Comparison of ENCODE assay signal across 8 mouse cellular contexts in genomic region chr4:101508851-101509577, GRCm38 (mm10). TPM values are rescaled to one million over a fixed set of nuclear protein-coding genes. Genes with fewer than 3 reads are reported as not detected.
A peak's percentile ranks its signal among the peaks of the same experiment; 100 is the strongest.
DNase-seq lines count a peak whose midpoint lies in the region; ATAC-seq and TF ChIP-seq lines count a peak whose summit lies in the region.

No protein-coding gene starts in this region.

- no peaks in the 10 kb centered on the region for H3K36me3 ChIP-seq in lung, embryonic 14.5 days (ENCODE audit: insufficient read depth)
- no peaks in the 10 kb centered on the region for H3K36me3 ChIP-seq in liver, embryonic 16.5 days (ENCODE audit: control insufficient read depth, insufficient read depth)

- peak; percentile 42 for DNase-seq in lung, embryonic 14.5 days
- no peak for DNase-seq in lung, postnatal 14 days
- DNase-seq in cerebellum, postnatal 14 days, result peak; percentile 76
- DNase-seq in frontal cortex, postnatal 25 days (ENCODE audit: low spot score in 2 of 2), result peak; percentile 35 to 36
- DNase-seq in kidney, postnatal 10 days, result peak; percentile 61
- peak; percentile 50 for DNase-seq in right cerebral cortex, postnatal 14 days
- no peak for DNase-seq in natural killer cell, adult 2 months (ENCODE audit: low spot score in 2 of 2)

- 0 out of 2 replicates have a peak, but pooled peaks cover 5% of the 10 kb centered on the region for H3K4me1 ChIP-seq in lung, embryonic 14.5 days (ENCODE audit: insufficient read depth)
- no peaks in the 10 kb centered on the region for H3K4me1 ChIP-seq in liver, embryonic 16.5 days (ENCODE audit: control insufficient read depth, low read depth, low read length)

- H3K9me3 ChIP-seq in lung, embryonic 14.5 days (ENCODE audit: low read depth, low read length), result no peaks in the 10 kb centered on the region
- no peaks in the 10 kb centered on the region for H3K9me3 ChIP-seq in liver, embryonic 16.5 days (replicated peaks; ENCODE audit: control insufficient read depth, low read length)

- H3K9ac ChIP-seq in lung, embryonic 14.5 days, result peak overlapping the region; percentile 26; the same call in 1 of the 2 replicates
- no peak overlapping the region; the same call in 1 of the 2 replicates for H3K9ac ChIP-seq in liver, embryonic 16.5 days (ENCODE audit: low read depth, low read length)

- peak; percentile 49; the same call in 1 of the 2 replicates for ATAC-seq in lung, embryonic 14.5 days (ENCODE audit: insufficient read depth)
- ATAC-seq in liver, embryonic 16.5 days (ENCODE audit: low read depth), result no peak

- no peak overlapping the region for H3K27ac ChIP-seq in lung, embryonic 14.5 days (ENCODE audit: low read depth)
- H3K27ac ChIP-seq in liver, embryonic 16.5 days (ENCODE audit: low read length), result no peak overlapping the region

- H3K4me3 ChIP-seq in lung, embryonic 14.5 days (ENCODE audit: low read depth, low read length), result peak overlapping the region; percentile 31
- peak overlapping the region; percentile 46 for H3K4me3 ChIP-seq in liver, embryonic 16.5 days (ENCODE audit: low read depth, low read length)

- no peak for TF ChIP-seq CTCF in lung, embryonic 14.5 days (IDR thresholded peaks at IDR 0.05; ENCODE audit: low read depth)

- 5% methylated on average over 30 of the region's 30 CpGs for WGBS in lung, embryonic 14.5 days
- 10% methylated on average over 30 of the region's 30 CpGs for WGBS in liver, embryonic 16.5 days (ENCODE audit: insufficient replicate concordance)

- peaks cover 23% of the 10 kb centered on the region for H3K27me3 ChIP-seq in lung, embryonic 14.5 days (ENCODE audit: insufficient read depth, low read length)
- peaks cover 13% of the 10 kb centered on the region for H3K27me3 ChIP-seq in liver, embryonic 16.5 days (ENCODE audit: control insufficient read depth, insufficient read depth, low read depth, low read length)

- H3K4me2 ChIP-seq in lung, embryonic 14.5 days, result peak overlapping the region; percentile 64
- peak overlapping the region; percentile 54 for H3K4me2 ChIP-seq in liver, embryonic 16.5 days (ENCODE audit: low read depth, low read length)

RNA-seq across cellular contexts. Expression of gene Dnajc6, which starts 12.6 kb away (rescaled TPM):
- polyA plus RNA-seq in lung, embryonic 14.5 days (2014; fragmentation: Nextera tagmentation; extraction: Ambion mirVana), result 0.11 and 0.16 TPM in 2 replicates
- polyA plus RNA-seq in liver, embryonic 16.5 days (2015; fragmentation: Nextera tagmentation; extraction: Ambion mirVana), result 0.13 and 0.26 TPM in 2 replicates

Comparison
In these comparisons a context has a peak if more than half of its experiments do, and no peak if none do; other contexts are left out.
1. DNase-seq: peak in lung, embryonic 14.5 days (single experiment), cerebellum, postnatal 14 days (2 of 2), frontal cortex, postnatal 25 days (2 of 2), kidney, postnatal 10 days (single experiment) and right cerebral cortex, postnatal 14 days (single experiment); none in lung, postnatal 14 days (single experiment) and natural killer cell, adult 2 months (0 of 2).